Comparison of ENCODE assay signal across 10 mouse cellular contexts in genomic region chr5:143395649-143396048, GRCm38 (mm10). TPM values are rescaled to one million over a fixed set of nuclear protein-coding genes. Genes with fewer than 3 reads are reported as not detected.
DNase-seq lines count a peak whose midpoint lies in the region; ATAC-seq lines count a peak whose summit lies in the region.
"Had no signal": no experiment of that assay in that cellular context is flagged by ENCODE, and none has a peak within 500 bp of the region (broad histone marks: within the 10 kb centered on the region; RNA-seq: fewer than 3 reads in every experiment).

No protein-coding gene starts in this region.

- H3K4me3 ChIP-seq in hindbrain, embryonic 11.5 days (ENCODE audit: low read depth, low read length), result no peak overlapping the region
- no peak overlapping the region for H3K4me3 ChIP-seq in hindbrain, embryonic 12.5 days
- no peak overlapping the region for H3K4me3 ChIP-seq in forebrain, embryonic 14.5 days (ENCODE audit: low read depth, low read length)
- H3K4me3 ChIP-seq: limb, embryonic 13.5 days had no signal

- H3K4me1 ChIP-seq in hindbrain, embryonic 11.5 days (replicated peaks; ENCODE audit: control insufficient read depth, insufficient read depth, low read length), result no peaks in the 10 kb centered on the region
- H3K4me1 ChIP-seq in hindbrain, embryonic 12.5 days, result no peaks in the 10 kb centered on the region
- no peaks in the 10 kb centered on the region for H3K4me1 ChIP-seq in forebrain, embryonic 14.5 days (ENCODE audit: control insufficient read depth, insufficient read depth, low read length)
- H3K4me1 ChIP-seq: limb, embryonic 13.5 days had no signal

- H3K9me3 ChIP-seq in hindbrain, embryonic 11.5 days (ENCODE audit: control insufficient read depth, low read length), result no peaks in the 10 kb centered on the region
- H3K9me3 ChIP-seq in hindbrain, embryonic 12.5 days (replicated peaks), result no peaks in the 10 kb centered on the region
- no peaks in the 10 kb centered on the region for H3K9me3 ChIP-seq in forebrain, embryonic 14.5 days (replicated peaks; ENCODE audit: control insufficient read depth, low read length)

- no peak for ATAC-seq in hindbrain, embryonic 11.5 days (ENCODE audit: low FRiP score)
- no peak for ATAC-seq in hindbrain, embryonic 12.5 days (ENCODE audit: low FRiP score)
- peak; percentile 83 for ATAC-seq in megakaryocyte progenitor cell, adult 5-6 weeks (replicated peaks; ENCODE audit: poor library complexity)
- ATAC-seq in forebrain, embryonic 14.5 days, result no peak
- ATAC-seq in inflammation-experienced regulatory T-cells, adult 6 months, result no peak

- DNase-seq in hindbrain, embryonic 11.5 days (ENCODE audit: low spot score), result peak; percentile 30
- DNase-seq in B cell, adult 2 months, result peak; percentile 63 to 67
- peak; percentile 36 for DNase-seq in brain, adult 2 months (ENCODE audit: low read depth, low spot score)
- DNase-seq in forebrain, embryonic 14.5 days (ENCODE audit: low spot score), result no peak
- DNase-seq in adrenal gland, postnatal 10 days, result no peak

- no peaks in the 10 kb centered on the region for H3K36me3 ChIP-seq in hindbrain, embryonic 11.5 days (ENCODE audit: control insufficient read depth, insufficient read depth, low read length)
- no peaks in the 10 kb centered on the region for H3K36me3 ChIP-seq in hindbrain, embryonic 12.5 days
- no peaks in the 10 kb centered on the region for H3K36me3 ChIP-seq in forebrain, embryonic 14.5 days (ENCODE audit: control insufficient read depth, insufficient read depth, low read length)

- H3K27me3 ChIP-seq in hindbrain, embryonic 11.5 days (ENCODE audit: control insufficient read depth, insufficient read depth, low read length), result no peaks in the 10 kb centered on the region
- 0 out of 2 replicates have a peak, but pooled peaks cover 5% of the 10 kb centered on the region for H3K27me3 ChIP-seq in hindbrain, embryonic 12.5 days
- H3K27me3 ChIP-seq in forebrain, embryonic 14.5 days (replicated peaks; ENCODE audit: control insufficient read depth, insufficient read depth, low read length), result no peaks in the 10 kb centered on the region
- H3K27me3 ChIP-seq: limb, embryonic 13.5 days had no signal

- 36% methylated on average over 2 of the region's 2 CpGs for WGBS in hindbrain, embryonic 11.5 days
- 37% methylated on average over 2 of the region's 2 CpGs for WGBS in hindbrain, embryonic 12.5 days
- 39% methylated on average over 2 of the region's 2 CpGs for WGBS in forebrain, embryonic 14.5 days

- no peak overlapping the region for H3K4me2 ChIP-seq in hindbrain, embryonic 11.5 days (replicated peaks; ENCODE audit: low read depth, low read length)
- H3K4me2 ChIP-seq in hindbrain, embryonic 12.5 days (replicated peaks), result no peak overlapping the region
- H3K4me2 ChIP-seq in forebrain, embryonic 14.5 days (ENCODE audit: low read length), result no peak overlapping the region
- H3K4me2 ChIP-seq: limb, embryonic 13.5 days had no signal

- H3K9ac ChIP-seq in hindbrain, embryonic 11.5 days (ENCODE audit: low read depth, low read length), result no peak overlapping the region
- H3K9ac ChIP-seq in hindbrain, embryonic 12.5 days, result no peak overlapping the region
- no peak overlapping the region for H3K9ac ChIP-seq in forebrain, embryonic 14.5 days (ENCODE audit: low read length)
- H3K9ac ChIP-seq: limb, embryonic 13.5 days had no signal

- H3K27ac ChIP-seq in hindbrain, embryonic 11.5 days (ENCODE audit: low read depth, low read length), result no peak overlapping the region
- H3K27ac ChIP-seq in hindbrain, embryonic 12.5 days, result no peak overlapping the region
- no peak overlapping the region for H3K27ac ChIP-seq in forebrain, embryonic 14.5 days (ENCODE audit: low read depth, low read length)
- H3K27ac ChIP-seq: limb, embryonic 13.5 days had no signal

RNA-seq across cellular contexts. Expression of gene Kdelr2, which starts 8.0 kb away (rescaled TPM):
- polyA plus RNA-seq in hindbrain, embryonic 11.5 days (2014; fragmentation: Nextera tagmentation; extraction: Ambion mirVana), result 189 and 202 TPM in 2 replicates
- polyA plus RNA-seq in hindbrain, embryonic 12.5 days (2016; fragmentation: Nextera tagmentation; extraction: Ambion mirVana), result 210 and 236 TPM in 2 replicates
- total RNA-seq in megakaryocyte progenitor cell, adult 5-6 weeks (2015), result 98.7 and 103 TPM in 2 replicates
- total RNA-seq in megakaryocyte progenitor cell, adult 5-6 weeks (2017), result 150 and 171 TPM in 2 replicates
- polyA plus RNA-seq in forebrain, embryonic 14.5 days (2014; fragmentation: Nextera tagmentation; extraction: Ambion mirVana), result 137 and 144 TPM in 2 replicates
- 100 to 1,000 TPM in 1 of 3 experiments, 10 to 100 TPM in 2; 76.8 to 100 (median 78.4) TPM for polyA plus RNA-seq in inflammation-experienced regulatory T-cells, adult 6 months (2017; shearing (Covaris generic))
- 100 to 1,000 TPM; 105 to 125 TPM for total RNA-seq in adrenal gland, postnatal 10 days (2021)

RNA-seq across cellular contexts. Expression of gene Grid2ip, which starts 38.5 kb away (rescaled TPM):
- 0.42 and 0.49 TPM in 2 replicates for polyA plus RNA-seq in hindbrain, embryonic 11.5 days (2014; fragmentation: Nextera tagmentation; extraction: Ambion mirVana)
- polyA plus RNA-seq in hindbrain, embryonic 12.5 days (2016; fragmentation: Nextera tagmentation; extraction: Ambion mirVana), result 0.08 and 0.95 TPM in 2 replicates
- total RNA-seq in megakaryocyte progenitor cell, adult 5-6 weeks (2015), result not detected in 2 replicates
- total RNA-seq in megakaryocyte progenitor cell, adult 5-6 weeks (2017), result not detected in 2 replicates
- 0.18 and 0.77 TPM in 2 replicates for polyA plus RNA-seq in forebrain, embryonic 14.5 days (2014; fragmentation: Nextera tagmentation; extraction: Ambion mirVana)
- polyA plus RNA-seq in inflammation-experienced regulatory T-cells, adult 6 months (2017; shearing (Covaris generic)), result not detected
- total RNA-seq in adrenal gland, postnatal 10 days (2021), result under 1 TPM; 0.24 to 0.85 TPM
- polyA plus RNA-seq: gonadal fat pad, adult 2 months had no signal

Comparison
In these comparisons a context has a peak if more than half of its experiments do, and no peak if none do; other contexts are left out.
1. DNase-seq: peak in hindbrain, embryonic 11.5 days (single experiment), B cell, adult 2 months (2 of 2) and brain, adult 2 months (single experiment); none in forebrain, embryonic 14.5 days (single experiment) and adrenal gland, postnatal 10 days (single experiment).